Mouse (Mus musculus) cerebellum, adult 11-12 months (tissue): ENCODE data around the gene Map1lc3b.

ENCODE experiments used
- DNase-seq: peaks from one replicate; pipeline ENCODE4 v3.0.0; 2022

Gene Map1lc3b

GRCm38 (mm10) chr8:121590203-121591177, at the start of gene Map1lc3b:
Gene Map1lc3b, plus strand, starts transcription at chr8:121590361.
- DNase-seq = peak; percentile 97

GRCm38 (mm10) chr8:121541862-121542261, 48.3 kb upstream of the Map1lc3b start:
- no peak for DNase-seq

DNA sequence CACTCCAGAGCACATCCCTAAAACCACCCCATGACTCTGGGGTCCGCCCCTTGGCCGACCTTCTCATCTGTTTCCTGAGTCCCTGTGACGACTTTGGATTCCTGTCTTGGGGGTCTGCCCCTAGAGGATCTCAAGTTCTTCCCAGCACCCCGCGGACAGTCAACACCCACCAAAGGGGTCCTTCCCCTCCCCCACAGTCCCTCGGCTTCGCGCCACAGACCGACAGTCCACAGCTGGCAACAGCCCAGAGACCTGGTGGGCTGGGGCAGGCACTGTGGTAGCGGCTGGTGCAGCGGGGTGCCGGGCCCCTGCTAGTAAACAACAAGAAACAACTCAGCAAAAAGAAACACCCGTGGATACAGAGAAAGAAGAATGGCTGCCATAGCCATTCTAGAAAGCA, 47.3 kb upstream of the Map1lc3b start:
- DNase-seq = no peak

DNA sequence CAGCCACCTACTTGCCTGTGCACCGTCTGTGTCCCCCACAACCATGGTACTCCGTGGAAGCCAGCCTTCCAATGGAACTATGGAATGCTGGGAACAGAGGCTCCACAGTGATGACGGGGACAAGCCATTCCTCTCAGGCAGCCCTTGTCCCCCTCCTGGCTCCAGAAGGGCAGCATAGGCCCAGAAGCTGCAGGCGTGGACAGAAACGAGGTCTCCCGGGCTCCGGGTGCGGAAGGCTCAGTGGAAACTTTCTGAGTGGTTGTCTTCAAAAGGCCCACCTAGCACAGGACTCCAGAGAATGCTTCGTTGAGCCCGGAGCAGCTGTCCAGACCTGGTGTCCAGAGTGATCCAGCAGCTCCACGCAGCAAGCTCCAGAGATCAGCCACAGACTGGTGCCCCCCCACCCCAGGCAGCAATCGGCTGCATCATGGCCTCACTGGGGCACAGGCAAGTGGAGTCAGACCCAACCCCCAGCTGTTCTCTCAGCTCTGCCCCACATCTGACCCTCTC, 45.8 kb upstream of the Map1lc3b start, which contains the start of gene 1700018B08Rik:
Gene 1700018B08Rik, minus strand, starts transcription at position 45 of the 510 bp plus-strand sequence.
- no peak for DNase-seq

GRCm38 (mm10) chr8:121544936-121545335, 45.2 kb upstream of the Map1lc3b start:
- DNase-seq = no peak

- DNase-seq = peak; percentile 72
Observed at GRCm38 (mm10) chr8:121547132-121547531, 43.0 kb upstream of the Map1lc3b start.

DNA sequence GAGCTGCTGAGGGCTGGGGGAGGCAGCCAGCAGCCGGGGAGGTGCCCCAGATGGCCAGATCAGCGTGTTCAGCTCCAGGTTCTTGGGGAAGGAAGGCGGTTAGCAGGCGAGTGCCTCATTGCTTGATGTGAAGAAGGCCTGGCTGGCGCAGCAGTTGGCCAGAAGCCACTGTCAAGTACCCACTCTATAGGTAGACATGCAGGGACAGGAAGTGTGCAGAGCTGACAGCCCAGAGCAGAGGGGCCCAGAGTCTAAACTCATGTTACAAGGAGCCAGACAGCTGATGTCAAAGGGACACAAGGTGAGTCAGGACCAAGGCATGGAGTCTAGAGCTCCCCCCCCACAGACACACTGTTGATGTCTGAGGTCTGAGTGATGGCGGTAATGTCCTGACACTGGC, 40.1 kb upstream of the Map1lc3b start:
- peak; percentile 1 for DNase-seq

- DNase-seq = peak; percentile 12
Observed at GRCm38 (mm10) chr8:121551065-121551985, 38.8 kb upstream of the Map1lc3b start.

GRCm38 (mm10) chr8:121552506-121552905, 37.7 kb upstream of the Map1lc3b start:
- peak; percentile 1 for DNase-seq

- DNase-seq = peak; percentile 5
Observed at GRCm38 (mm10) chr8:121553831-121554475, 36.2 kb upstream of the Map1lc3b start.

DNA sequence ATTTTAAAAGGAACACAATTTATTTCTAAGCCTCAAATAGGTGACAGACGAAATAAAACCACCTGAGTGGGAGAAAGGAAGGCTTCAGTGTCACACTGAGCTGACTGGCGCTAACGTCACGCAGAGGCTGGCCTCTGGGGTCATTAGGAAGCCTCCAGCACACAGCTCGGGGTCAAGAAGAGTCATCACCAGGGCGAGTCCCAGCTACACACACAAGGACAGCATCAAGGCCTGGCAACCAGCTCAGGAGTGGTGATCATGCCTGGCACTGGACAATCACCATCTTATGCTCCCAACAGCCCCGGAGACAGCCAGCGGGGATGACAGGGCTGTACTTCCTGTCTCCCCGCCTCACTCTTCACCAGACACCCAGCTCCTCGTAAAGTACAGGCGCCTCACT, 32.4 kb upstream of the Map1lc3b start:
- peak; percentile 4 for DNase-seq

DNA sequence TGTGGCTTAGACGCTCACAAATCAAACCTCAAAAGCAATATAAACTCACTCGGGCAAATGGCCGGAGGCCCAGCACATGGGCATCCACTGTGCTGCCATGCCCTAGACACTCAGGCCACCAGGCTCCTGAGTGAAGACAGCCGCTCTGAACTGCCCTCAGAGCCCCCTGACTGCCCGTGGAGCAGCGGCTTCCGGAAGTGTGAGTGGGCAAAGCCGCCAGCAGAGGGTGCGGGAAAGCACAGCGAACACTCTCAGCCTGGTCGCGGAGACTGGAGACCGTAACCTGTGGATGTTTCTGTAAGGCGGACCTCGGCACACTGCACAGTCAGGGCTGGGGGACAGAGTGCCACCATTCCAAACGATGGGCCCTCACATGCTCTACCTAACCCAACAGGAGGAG, 31.6 kb upstream of the Map1lc3b start:
- DNase-seq = no peak

DNA sequence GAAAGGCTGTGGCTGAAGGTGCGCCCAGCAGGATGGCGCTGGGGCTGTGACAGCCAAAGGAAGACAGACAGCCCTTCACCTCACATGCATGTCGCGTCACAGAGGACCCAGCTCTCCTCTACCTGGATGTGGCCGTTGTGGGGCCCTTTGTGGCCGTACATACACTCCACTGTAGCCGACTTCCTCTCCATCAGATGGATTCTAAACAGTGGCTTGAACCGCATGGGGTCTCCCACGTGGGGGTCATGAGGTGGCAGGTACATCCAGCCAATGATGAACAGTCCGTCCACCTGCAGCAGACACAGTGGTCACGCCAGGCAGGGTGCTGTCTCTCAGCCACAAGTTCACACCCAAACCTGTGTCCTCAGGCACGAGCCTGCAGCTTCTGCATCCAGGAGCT, 30.4 kb upstream of the Map1lc3b start:
- DNase-seq = no peak

GRCm38 (mm10) chr8:121560432-121561100, 29.6 kb upstream of the Map1lc3b start:
- DNase-seq = peak; percentile 40

- DNase-seq = peak; percentile 67
Observed at GRCm38 (mm10) chr8:121561636-121562345, 28.4 kb upstream of the Map1lc3b start.

GRCm38 (mm10) chr8:121562941-121563351, 27.2 kb upstream of the Map1lc3b start:
- peak; percentile 84 for DNase-seq

GRCm38 (mm10) chr8:121563701-121564100, 26.5 kb upstream of the Map1lc3b start:
- no peak for DNase-seq

DNA sequence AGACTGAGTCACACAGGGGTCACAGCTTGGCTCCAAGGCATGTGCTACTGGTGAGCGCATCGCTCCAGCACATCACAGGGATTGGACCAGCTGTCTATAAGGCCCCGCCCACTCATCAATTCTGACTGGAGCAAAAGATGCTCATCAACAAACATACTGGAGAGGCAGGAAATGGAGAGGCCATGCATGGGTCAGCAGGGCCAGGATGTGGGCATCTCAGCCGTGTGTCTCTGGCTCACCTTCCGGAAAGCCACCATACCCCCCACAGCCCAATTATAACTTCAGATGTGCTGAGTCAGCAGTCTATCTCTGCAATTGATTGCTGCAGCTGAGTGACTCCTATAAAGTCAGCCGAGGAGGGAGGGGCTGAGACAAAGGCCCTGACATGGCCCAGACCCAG, 21.8 kb upstream of the Map1lc3b start:
- DNase-seq = no peak

GRCm38 (mm10) chr8:121570335-121570734, 19.8 kb upstream of the Map1lc3b start:
- DNase-seq = no peak

- no peak for DNase-seq
Observed at GRCm38 (mm10) chr8:121570801-121571200, 19.4 kb upstream of the Map1lc3b start.

GRCm38 (mm10) chr8:121572121-121572520, 18.0 kb upstream of the Map1lc3b start:
- DNase-seq = no peak
